Mouse (Mus musculus): Measurements from ENCODE around the gene Cnp. TPM values are rescaled to one million over a fixed set of nuclear protein-coding genes. Genes with fewer than 3 reads are reported as not detected.

The Cnp gene
- polyA plus RNA-seq, 1 experiment from 2014 or later = 20.8 TPM

GRCm38 (mm10) chr11:100568692-100569091 is 6.0 kb upstream of the Cnp start:
- H3K27ac ChIP-seq (replicated peaks in 1 of 2; ENCODE audit: control insufficient read depth in 1 of 2, insufficient read depth in 1 of 2, low read depth in 2 of 2, low read length in 2 of 2) = no peak overlapping the region
- no peak for ATAC-seq (ENCODE audit: insufficient number of reproducible peaks, insufficient read depth, low FRiP score, low read depth)
- no peak overlapping the region for H3K9ac ChIP-seq (ENCODE audit: low read length)
- no peak overlapping the region for H3K4me3 ChIP-seq (ENCODE audit: control insufficient read depth in 1 of 2, insufficient read depth in 1 of 2, low read depth in 1 of 2, low read length in 2 of 2)
- H3K4me1 ChIP-seq (ENCODE audit: control insufficient read depth in 2 of 2, insufficient read depth in 2 of 2, low read length in 2 of 2) = peaks cover 5 to 10% of the 10 kb centered on the region in 2 experiments
- WGBS = 86% methylated on average over 8 of the region's 8 CpGs
- no peaks in the 10 kb centered on the region for H3K36me3 ChIP-seq (ENCODE audit: control insufficient read depth, insufficient read depth, low read length)
- H3K4me2 ChIP-seq (ENCODE audit: low read length) = no peak overlapping the region
- H3K9me3 ChIP-seq (ENCODE audit: control insufficient read depth, low read length) = no peaks in the 10 kb centered on the region
- H3K27me3 ChIP-seq (ENCODE audit: control insufficient read depth, insufficient read depth, low read length) = no peaks in the 10 kb centered on the region

- Histone ChIP-seq H3K4me2 (ENCODE audit: low read length) (no peak overlapping the region), H3K36me3 (ENCODE audit: control insufficient read depth, insufficient read depth, low read length) (no peaks in the 10 kb centered on the region), H3K4me3 (ENCODE audit: control insufficient read depth in 1 of 2, insufficient read depth in 1 of 2, low read depth in 1 of 2, low read length in 2 of 2) (no peak overlapping the region), H3K27ac (replicated peaks in 1 of 2; ENCODE audit: control insufficient read depth in 1 of 2, insufficient read depth in 1 of 2, low read depth in 2 of 2, low read length in 2 of 2) (no peak overlapping the region), H3K4me1 (ENCODE audit: control insufficient read depth in 2 of 2, insufficient read depth in 2 of 2, low read length in 2 of 2) (peaks cover 8 to 10% of the 10 kb centered on the region in 2 experiments), H3K9ac (ENCODE audit: low read length) (no peak overlapping the region), H3K9me3 (ENCODE audit: control insufficient read depth, low read length) (no peaks in the 10 kb centered on the region), H3K27me3 (ENCODE audit: control insufficient read depth, insufficient read depth, low read length) (no peaks in the 10 kb centered on the region)
- no peak for ATAC-seq (ENCODE audit: insufficient number of reproducible peaks, insufficient read depth, low FRiP score, low read depth)
- 59% methylated on average over 9 of the region's 9 CpGs for WGBS
Observed at GRCm38 (mm10) chr11:100569789-100570188, 4.9 kb upstream of the Cnp start.

- no peak for ATAC-seq (ENCODE audit: insufficient number of reproducible peaks, insufficient read depth, low FRiP score, low read depth)
- peaks cover 11 to 14% of the 10 kb centered on the region in 2 experiments for H3K4me1 ChIP-seq (ENCODE audit: control insufficient read depth in 2 of 2, insufficient read depth in 2 of 2, low read length in 2 of 2)
- H3K4me3 ChIP-seq (ENCODE audit: control insufficient read depth in 1 of 2, insufficient read depth in 1 of 2, low read depth in 1 of 2, low read length in 2 of 2) = peak overlapping the region; percentile 4 to 26; a peak in 3 of 4 replicates
- 9% methylated on average over 8 of the region's 8 CpGs for WGBS
- no peaks in the 10 kb centered on the region for H3K36me3 ChIP-seq (ENCODE audit: control insufficient read depth, insufficient read depth, low read length)
- no peaks in the 10 kb centered on the region for H3K9me3 ChIP-seq (ENCODE audit: control insufficient read depth, low read length)
- H3K4me2 ChIP-seq (ENCODE audit: low read length) = peak overlapping the region; percentile 67
- H3K27ac ChIP-seq (replicated peaks in 1 of 2; ENCODE audit: control insufficient read depth in 1 of 2, insufficient read depth in 1 of 2, low read depth in 2 of 2, low read length in 2 of 2) = no peak overlapping the region
- peak overlapping the region; percentile 57 for H3K9ac ChIP-seq (ENCODE audit: low read length)
- H3K27me3 ChIP-seq (ENCODE audit: control insufficient read depth, insufficient read depth, low read length) = no peaks in the 10 kb centered on the region
Observed at GRCm38 (mm10) chr11:100570430-100571201, 4.1 kb upstream of the Cnp start.

- Histone ChIP-seq H3K9me3 (ENCODE audit: control insufficient read depth, low read length) (no peaks in the 10 kb centered on the region), H3K27ac (replicated peaks in 1 of 2; ENCODE audit: control insufficient read depth in 1 of 2, insufficient read depth in 1 of 2, low read depth in 2 of 2, low read length in 2 of 2) (no peak overlapping the region), H3K27me3 (ENCODE audit: control insufficient read depth, insufficient read depth, low read length) (no peaks in the 10 kb centered on the region), H3K9ac (ENCODE audit: low read length) (peak overlapping the region; percentile 57), H3K4me1 (ENCODE audit: control insufficient read depth in 2 of 2, insufficient read depth in 2 of 2, low read length in 2 of 2) (peaks cover 13 to 16% of the 10 kb centered on the region in 2 experiments), H3K36me3 (ENCODE audit: control insufficient read depth, insufficient read depth, low read length) (no peaks in the 10 kb centered on the region), H3K4me3 (ENCODE audit: control insufficient read depth in 1 of 2, insufficient read depth in 1 of 2, low read depth in 1 of 2, low read length in 2 of 2) (peak overlapping the region; percentile 4 to 26), H3K4me2 (ENCODE audit: low read length) (peak overlapping the region; percentile 67)
- ATAC-seq (ENCODE audit: insufficient number of reproducible peaks, insufficient read depth, low FRiP score, low read depth) = no peak
- 7% methylated on average over 16 of the region's 16 CpGs for WGBS
Observed at GRCm38 (mm10) chr11:100571202-100571567, 3.5 kb upstream of the Cnp start.

GRCm38 (mm10) chr11:100574188-100574587 is 516 bp upstream of the Cnp start:
- peak overlapping the region; percentile 80; the same call in 1 of the 2 replicates for H3K9ac ChIP-seq (ENCODE audit: low read length)
- 80% methylated on average over 3 of the region's 3 CpGs for WGBS
- no peaks in the 10 kb centered on the region for H3K27me3 ChIP-seq (ENCODE audit: control insufficient read depth, insufficient read depth, low read length)
- peaks cover 13 to 16% of the 10 kb centered on the region in 2 experiments for H3K4me1 ChIP-seq (ENCODE audit: control insufficient read depth in 2 of 2, insufficient read depth in 2 of 2, low read length in 2 of 2)
- H3K4me3 ChIP-seq (ENCODE audit: control insufficient read depth in 1 of 2, insufficient read depth in 1 of 2, low read depth in 1 of 2, low read length in 2 of 2) = peak overlapping the region in 1 of 2 experiments; percentile 77; a peak in 1 of 4 replicates
- peaks cover 8% of the 10 kb centered on the region for H3K36me3 ChIP-seq (ENCODE audit: control insufficient read depth, insufficient read depth, low read length)
- peak overlapping the region; percentile 72 for H3K4me2 ChIP-seq (ENCODE audit: low read length)
- H3K27ac ChIP-seq (replicated peaks in 1 of 2; ENCODE audit: control insufficient read depth in 1 of 2, insufficient read depth in 1 of 2, low read depth in 2 of 2, low read length in 2 of 2) = peak overlapping the region in 1 of 2 experiments; percentile 55; a peak in 1 of 4 replicates
- no peaks in the 10 kb centered on the region for H3K9me3 ChIP-seq (ENCODE audit: control insufficient read depth, low read length)
- ATAC-seq (ENCODE audit: insufficient number of reproducible peaks, insufficient read depth, low FRiP score, low read depth) = no peak

GRCm38 (mm10) chr11:100575484-100575855 is 766 bp downstream of the Cnp start:
- H3K27me3 ChIP-seq (ENCODE audit: control insufficient read depth, insufficient read depth, low read length) = no peaks in the 10 kb centered on the region
- no peak for ATAC-seq (ENCODE audit: insufficient number of reproducible peaks, insufficient read depth, low FRiP score, low read depth)
- H3K9me3 ChIP-seq (ENCODE audit: control insufficient read depth, low read length) = no peaks in the 10 kb centered on the region
- peak overlapping the region; percentile 77 to 82 for H3K4me3 ChIP-seq (ENCODE audit: control insufficient read depth in 1 of 2, insufficient read depth in 1 of 2, low read depth in 1 of 2, low read length in 2 of 2)
- H3K27ac ChIP-seq (replicated peaks in 1 of 2; ENCODE audit: control insufficient read depth in 1 of 2, insufficient read depth in 1 of 2, low read depth in 2 of 2, low read length in 2 of 2) = peak overlapping the region in 1 of 2 experiments; percentile 55; a peak in 2 of 4 replicates
- H3K9ac ChIP-seq (ENCODE audit: low read length) = peak overlapping the region; percentile 80
- H3K4me1 ChIP-seq (ENCODE audit: control insufficient read depth in 2 of 2, insufficient read depth in 2 of 2, low read length in 2 of 2) = peaks cover 13 to 16% of the 10 kb centered on the region in 2 experiments
- peak overlapping the region; percentile 72 for H3K4me2 ChIP-seq (ENCODE audit: low read length)
- 33% methylated on average over 2 of the region's 2 CpGs for WGBS
- H3K36me3 ChIP-seq (ENCODE audit: control insufficient read depth, insufficient read depth, low read length) = peaks cover 21% of the 10 kb centered on the region

GRCm38 (mm10) chr11:100576256-100576655 is 1.6 kb downstream of the Cnp start:
- Histone ChIP-seq H3K4me1 (ENCODE audit: control insufficient read depth in 2 of 2, insufficient read depth in 2 of 2, low read length in 2 of 2) (peaks cover 7 to 10% of the 10 kb centered on the region in 2 experiments), H3K9ac (ENCODE audit: low read length) (no peak overlapping the region), H3K27ac (replicated peaks in 1 of 2; ENCODE audit: control insufficient read depth in 1 of 2, insufficient read depth in 1 of 2, low read depth in 2 of 2, low read length in 2 of 2) (no peak overlapping the region), H3K4me2 (ENCODE audit: low read length) (no peak overlapping the region), H3K27me3 (ENCODE audit: control insufficient read depth, insufficient read depth, low read length) (no peaks in the 10 kb centered on the region), H3K9me3 (ENCODE audit: control insufficient read depth, low read length) (no peaks in the 10 kb centered on the region), H3K4me3 (ENCODE audit: control insufficient read depth in 1 of 2, insufficient read depth in 1 of 2, low read depth in 1 of 2, low read length in 2 of 2) (no peak overlapping the region), H3K36me3 (ENCODE audit: control insufficient read depth, insufficient read depth, low read length) (peaks cover 29% of the 10 kb centered on the region)
- no peak for ATAC-seq (ENCODE audit: insufficient number of reproducible peaks, insufficient read depth, low FRiP score, low read depth)
- WGBS = 64% methylated on average over 21 of the region's 21 CpGs

Measured in heart, embryonic 14.5 days (tissue).